Mouse (Mus musculus) kidney, adult 10 weeks (tissue): ENCODE data around the gene P2ry10b. TPM values are rescaled to one million over a fixed set of nuclear protein-coding genes. Genes with fewer than 3 reads are reported as not detected.

Source experiments
- polyA plus RNA-seq: library from polyadenylated mRNA; stranded (reverse); fragments of 350-450 nt; fragmentation: Illumina TruSeq; extraction: RNeasy Lipid Tissue Mini Kit (QIAGEN cat#74804); gene quantifications from one replicate; pipeline ENCODE4 v1.2.3, GENCODE M21; 2014; ENCODE audit warnings: low read depth, low replicate concordance

P2ry10b gene
- polyA plus RNA-seq = 2.7 TPM

GRCm38 (mm10) chrX:107148681-107149080 is at the start of gene P2ry10b:
Gene P2ry10b (plus strand): TSS chrX:107148927.

Other genes with a start within 250 kb of the P2ry10b start
- gene Lpar4, start 228.3 kb upstream of the P2ry10b start, polyA plus RNA-seq = 1.9 TPM
- 0.73 TPM for gene P2ry10, start 60.4 kb upstream of the P2ry10b start, polyA plus RNA-seq
- 0.28 TPM for gene Gpr174, start 107.0 kb downstream of the P2ry10b start, polyA plus RNA-seq